Mouse (Mus musculus) activated CD4-positive, CD25-positive, alpha-beta regulatory T cell, adult 4 months (primary cell): ENCODE results near the gene Scarb1. TPM values are rescaled to one million over a fixed set of nuclear protein-coding genes. Genes with fewer than 3 reads are reported as not detected.

Experiments
- ATAC-seq: one replicate; pipeline ENCODE4 v1.8.0; 2017
- polyA plus RNA-seq, 2 experiments: library from polyadenylated mRNA; unstranded; fragments of 100-300 nt; shearing (Covaris generic); gene quantifications; one replicate each; pipeline ENCODE4 v1.2.1; 2017

Scarb1 gene
- polyA plus RNA-seq, 2 experiments from 2014 or later = 8.8 to 9.4 TPM

GRCm38 (mm10) chr5:125303055-125303454 is 37.8 kb downstream of the Scarb1 start:
- ATAC-seq = no peak

- no peak for ATAC-seq
Observed at GRCm38 (mm10) chr5:125298234-125298633, 42.7 kb downstream of the Scarb1 start.

- no peak for ATAC-seq
Observed at GRCm38 (mm10) chr5:125297171-125297570, 43.7 kb downstream of the Scarb1 start.

- ATAC-seq = no peak
Observed at GRCm38 (mm10) chr5:125292951-125293350, 47.9 kb downstream of the Scarb1 start.

- no peak for ATAC-seq
Observed at GRCm38 (mm10) chr5:125291895-125292294, 49.0 kb downstream of the Scarb1 start.

- ATAC-seq = no peak
Observed at GRCm38 (mm10) chr5:125291387-125291786, 49.5 kb downstream of the Scarb1 start.

- ATAC-seq = no peak
Observed at GRCm38 (mm10) chr5:125287053-125287655, 53.7 kb downstream of the Scarb1 start.

GRCm38 (mm10) chr5:125286090-125286489 is 54.8 kb downstream of the Scarb1 start:
- no peak for ATAC-seq

GRCm38 (mm10) chr5:125283748-125284640 is 56.9 kb downstream of the Scarb1 start:
- ATAC-seq = no peak

GRCm38 (mm10) chr5:125279216-125279615 is 61.7 kb downstream of the Scarb1 start:
- ATAC-seq = no peak

GRCm38 (mm10) chr5:125278314-125278713 is 62.6 kb downstream of the Scarb1 start:
- ATAC-seq = no peak

- ATAC-seq = no peak
Observed at GRCm38 (mm10) chr5:125277313-125277712, 63.6 kb downstream of the Scarb1 start.

GRCm38 (mm10) chr5:125276765-125277164 is 64.1 kb downstream of the Scarb1 start:
- ATAC-seq = no peak

- no peak for ATAC-seq
Observed at GRCm38 (mm10) chr5:125275315-125275714, 65.6 kb downstream of the Scarb1 start.

GRCm38 (mm10) chr5:125274773-125275172 is 66.1 kb downstream of the Scarb1 start:
- no peak for ATAC-seq

GRCm38 (mm10) chr5:125274182-125274581 is 66.7 kb downstream of the Scarb1 start:
- ATAC-seq = no peak

GRCm38 (mm10) chr5:125273666-125274109 is 67.2 kb downstream of the Scarb1 start:
- ATAC-seq = no peak

GRCm38 (mm10) chr5:125272231-125272988 is 68.5 kb downstream of the Scarb1 start:
- no peak for ATAC-seq

- ATAC-seq = peak; percentile 75
Observed at GRCm38 (mm10) chr5:125271531-125272203, 69.2 kb downstream of the Scarb1 start.

- no peak for ATAC-seq
Observed at GRCm38 (mm10) chr5:125270587-125271130, 70.2 kb downstream of the Scarb1 start.

- no peak for ATAC-seq
Observed at GRCm38 (mm10) chr5:125269836-125270235, 71.1 kb downstream of the Scarb1 start.

GRCm38 (mm10) chr5:125269399-125269798 is 71.5 kb downstream of the Scarb1 start:
- no peak for ATAC-seq
